Mouse (Mus musculus) neural tube, embryonic 11.5 days (tissue): ENCODE measurements at regions not wholly inside any gene's neighbourhood (a gene's known extent, or its start where the extent isn't known, plus 50 kb on each side); places are given as distances from the start of the nearest gene placed in this dataset.

Experiments
- ATAC-seq: fragments of 200-750 bp; cut with Nextera tagmentation; 2 replicates; pipeline ENCODE4 v1.8.0; 2017; ENCODE audit warnings: moderate number of reproducible peaks, mild to moderate bottlenecking, moderate TSS enrichment, moderate library complexity; ENCODE audit not compliant: insufficient read depth, low FRiP score, low TSS enrichment
- DNase-seq: peaks from one replicate; pipeline ENCODE4 v3.0.0-alpha.2; 2015; ENCODE audit warnings: low spot score
- H3K27ac ChIP-seq: fragments of 300-500 bp; sonication (generic); 2 replicates; pipeline ENCODE4 v1.5.1; 2014; ENCODE audit warnings: low read depth, mild to moderate bottlenecking, low read length
- H3K27me3 ChIP-seq: fragments of 300-500 bp; sonication (generic); 2 replicates; pipeline ENCODE4 v1.6.1; 2014; ENCODE audit warnings: mild to moderate bottlenecking, low read length, mixed read lengths; ENCODE audit not compliant: control insufficient read depth, insufficient read depth
- H3K36me3 ChIP-seq: fragments of 300-500 bp; sonication (generic); 2 replicates; pipeline ENCODE4 v1.6.1; 2014; ENCODE audit warnings: mild to moderate bottlenecking, low read length, moderate library complexity, mixed read lengths; ENCODE audit not compliant: control insufficient read depth, insufficient read depth
- H3K4me1 ChIP-seq: fragments of 300-500 bp; sonication (generic); 2 replicates; pipeline ENCODE4 v1.6.1; 2014; ENCODE audit warnings: low read length, mixed read lengths; ENCODE audit not compliant: control insufficient read depth, insufficient read depth
- H3K4me2 ChIP-seq: fragments of 300-500 bp; sonication (generic); 2 replicates; pipeline ENCODE4 v1.6.1; 2014; ENCODE audit warnings: low read depth, mild to moderate bottlenecking, moderate library complexity
- H3K4me3 ChIP-seq: fragments of 300-500 bp; sonication (generic); 2 replicates; pipeline ENCODE4 v1.5.1; 2014; ENCODE audit warnings: low read depth, low read length
- H3K9ac ChIP-seq: fragments of 300-500 bp; sonication (generic); 2 replicates; pipeline ENCODE4 v1.6.1; 2014; ENCODE audit warnings: mild to moderate bottlenecking, low read length
- H3K9me3 ChIP-seq: fragments of 300-500 bp; sonication (generic); 2 replicates; pipeline ENCODE4 v1.6.1; 2016; ENCODE audit warnings: low read length; ENCODE audit not compliant: control insufficient read depth
- WGBS: fragments of 180-500 bp; shearing (Covaris S2); extraction: QIAGEN DNeasy Blood & Tissue Kit; methylation state at CpG from one replicate; pipeline ENCODE4 v1.1.7; 2014; 5-methylcytosine and 5-hydroxymethylcytosine counted together

DNA sequence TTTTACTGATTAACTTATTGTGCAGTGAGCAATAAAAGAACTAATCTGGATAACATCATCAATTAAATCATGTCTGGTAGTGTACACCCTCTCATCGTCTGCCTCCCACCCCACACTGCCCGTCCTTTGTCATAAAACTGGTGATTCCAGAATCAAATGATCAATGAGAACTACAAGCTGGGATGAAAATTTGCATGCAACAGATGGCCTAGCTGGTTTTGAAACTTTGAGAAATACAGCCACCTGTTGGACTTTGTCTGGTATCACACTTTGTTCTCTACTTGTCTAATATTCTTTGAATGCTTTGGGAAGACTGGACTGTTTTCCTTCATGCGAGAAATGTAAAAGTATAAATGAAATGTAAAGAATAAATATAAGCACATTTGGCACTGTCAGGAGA is 126.8 kb upstream of the Dcbld2 start:
- DNase-seq (no peak), ATAC-seq (no peak)
- Histone ChIP-seq H3K9ac (no peak overlapping the region), H3K4me3 (no peak overlapping the region), H3K9me3 (no peaks in the 10 kb centered on the region), H3K36me3 (no peaks in the 10 kb centered on the region), H3K27me3 (no peaks in the 10 kb centered on the region), H3K27ac (no peak overlapping the region), H3K4me2 (no peak overlapping the region), H3K4me1 (no peaks in the 10 kb centered on the region)
- WGBS: 55% methylated on average over 3 of the region's 3 CpGs

DNA sequence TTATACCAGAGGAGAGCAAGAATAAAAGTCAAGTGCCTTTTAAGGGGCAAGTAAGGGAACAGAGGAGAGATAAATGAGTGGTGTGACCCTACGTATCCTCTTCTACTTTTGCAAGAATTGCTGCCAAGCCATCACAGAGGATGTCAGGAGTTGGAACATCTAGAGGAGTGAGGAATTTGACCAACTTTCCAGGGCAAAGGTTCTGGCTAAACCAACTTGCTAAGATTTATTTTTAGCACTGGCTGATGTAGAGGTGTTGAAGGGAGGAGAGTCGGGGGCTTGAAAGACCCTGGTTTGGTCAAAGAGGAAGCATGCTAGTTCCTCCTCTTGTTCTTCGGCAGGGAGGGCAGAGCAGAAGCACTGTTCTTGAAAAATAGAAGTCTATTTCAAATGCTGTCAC is 113.8 kb upstream of the Dcbld2 start:
- ATAC-seq: no peak
- H3K4me1 ChIP-seq: no peaks in the 10 kb centered on the region
- 91% methylated on average over 3 of the region's 3 CpGs for WGBS
- H3K4me2 ChIP-seq: no peak overlapping the region
- no peak overlapping the region for H3K27ac ChIP-seq
- no peak overlapping the region for H3K9ac ChIP-seq
- H3K4me3 ChIP-seq: no peak overlapping the region
- DNase-seq: no peak
- H3K36me3 ChIP-seq: no peaks in the 10 kb centered on the region
- H3K27me3 ChIP-seq: no peaks in the 10 kb centered on the region
- no peaks in the 10 kb centered on the region for H3K9me3 ChIP-seq

- Histone ChIP-seq H3K4me2 (no peak overlapping the region), H3K9me3 (no peaks in the 10 kb centered on the region), H3K4me3 (no peak overlapping the region), H3K36me3 (no peaks in the 10 kb centered on the region), H3K4me1 (no peaks in the 10 kb centered on the region), H3K27me3 (no peaks in the 10 kb centered on the region), H3K27ac (no peak overlapping the region), H3K9ac (no peak overlapping the region)
- no peak for DNase-seq
- ATAC-seq: no peak
- 89% methylated on average over 1 of the region's 1 CpGs for WGBS
Observed at GRCm38 (mm10) chr16:58295128-58295527, 113.1 kb upstream of the Dcbld2 start.

DNA sequence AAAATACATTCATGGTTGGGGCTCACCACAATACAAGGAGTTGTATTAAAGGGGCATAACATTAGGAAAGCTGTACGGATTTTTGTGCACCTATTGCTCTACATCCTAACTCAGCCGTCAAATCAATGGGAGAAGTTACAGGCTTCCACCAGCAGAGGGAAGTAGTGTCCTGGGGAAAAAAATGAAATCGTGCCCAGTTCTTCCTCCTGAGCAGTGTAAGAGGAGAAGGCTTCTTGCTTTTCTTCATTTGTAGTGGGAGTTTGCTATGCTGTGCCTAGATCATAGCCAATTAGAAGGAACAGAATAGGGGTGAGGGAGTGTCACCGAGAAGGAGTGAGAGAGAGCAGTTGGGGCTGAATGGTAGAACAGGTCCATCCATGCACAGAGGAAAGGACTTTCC is 108.7 kb upstream of the Dcbld2 start:
- WGBS: 20% methylated on average over 4 of the region's 4 CpGs
- Histone ChIP-seq H3K4me3 (no peak overlapping the region), H3K27me3 (no peaks in the 10 kb centered on the region), H3K36me3 (no peaks in the 10 kb centered on the region), H3K27ac (no peak overlapping the region), H3K4me1 (no peaks in the 10 kb centered on the region), H3K9ac (no peak overlapping the region), H3K9me3 (no peaks in the 10 kb centered on the region), H3K4me2 (no peak overlapping the region)
- DNase-seq (peak; percentile 59), ATAC-seq (peak; percentile 35; the same call in 1 of the 2 replicates)

DNA sequence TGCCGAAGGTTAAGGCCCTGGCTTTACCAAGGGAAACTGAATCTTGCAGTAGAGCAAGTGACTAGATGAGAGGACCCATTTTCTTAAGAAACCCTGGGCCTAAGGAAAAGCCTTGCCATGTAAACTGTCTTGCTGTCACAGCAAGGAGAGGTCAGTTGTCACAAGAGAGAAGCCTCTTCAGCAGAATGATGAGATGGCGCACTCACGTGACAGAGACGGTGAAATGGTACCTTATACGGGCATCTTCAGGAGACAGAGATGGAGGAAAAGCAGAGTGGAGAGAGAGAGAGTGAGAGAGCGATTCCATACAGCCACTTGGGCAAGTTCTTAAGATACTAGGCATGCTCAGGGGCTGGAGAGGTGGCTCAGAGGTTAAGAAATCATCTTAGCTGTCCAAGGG is 108.1 kb upstream of the Dcbld2 start:
- Histone ChIP-seq H3K27me3 (no peaks in the 10 kb centered on the region), H3K9me3 (no peaks in the 10 kb centered on the region), H3K27ac (no peak overlapping the region), H3K4me3 (no peak overlapping the region), H3K4me1 (no peaks in the 10 kb centered on the region), H3K36me3 (no peaks in the 10 kb centered on the region), H3K4me2 (no peak overlapping the region), H3K9ac (no peak overlapping the region)
- ATAC-seq (no peak), DNase-seq (no peak)
- 93% methylated on average over 6 of the region's 6 CpGs for WGBS

- peak; percentile 34 for DNase-seq
- WGBS: 28% methylated on average over 5 of the region's 5 CpGs
Observed at GRCm38 (mm10) chr16:58303555-58303954, 104.7 kb upstream of the Dcbld2 start.

GRCm38 (mm10) chr16:58316889-58317455 is 91.3 kb upstream of the Dcbld2 start:
- H3K36me3 ChIP-seq: no peaks in the 10 kb centered on the region
- 68% methylated on average over 6 of the region's 6 CpGs for WGBS
- H3K9me3 ChIP-seq: no peaks in the 10 kb centered on the region
- H3K27ac ChIP-seq: no peak overlapping the region
- peak; percentile 38; the same call in 1 of the 2 replicates for ATAC-seq
- no peak for DNase-seq
- H3K9ac ChIP-seq: no peak overlapping the region
- H3K27me3 ChIP-seq: no peaks in the 10 kb centered on the region
- no peak overlapping the region for H3K4me2 ChIP-seq
- H3K4me1 ChIP-seq: no peaks in the 10 kb centered on the region; the same call in 1 of the 2 replicates
- no peak overlapping the region for H3K4me3 ChIP-seq

More at GRCm38 (mm10) chr16:58303555-58303954, 104.7 kb upstream of the Dcbld2 start:
- Histone ChIP-seq H3K9ac (no peak overlapping the region), H3K4me1 (no peaks in the 10 kb centered on the region), H3K27ac (no peak overlapping the region), H3K9me3 (no peaks in the 10 kb centered on the region), H3K36me3 (no peaks in the 10 kb centered on the region), H3K4me2 (no peak overlapping the region), H3K4me3 (no peak overlapping the region), H3K27me3 (no peaks in the 10 kb centered on the region)
- ATAC-seq: peak; percentile 54; the same call in 1 of the 2 replicates

DNA sequence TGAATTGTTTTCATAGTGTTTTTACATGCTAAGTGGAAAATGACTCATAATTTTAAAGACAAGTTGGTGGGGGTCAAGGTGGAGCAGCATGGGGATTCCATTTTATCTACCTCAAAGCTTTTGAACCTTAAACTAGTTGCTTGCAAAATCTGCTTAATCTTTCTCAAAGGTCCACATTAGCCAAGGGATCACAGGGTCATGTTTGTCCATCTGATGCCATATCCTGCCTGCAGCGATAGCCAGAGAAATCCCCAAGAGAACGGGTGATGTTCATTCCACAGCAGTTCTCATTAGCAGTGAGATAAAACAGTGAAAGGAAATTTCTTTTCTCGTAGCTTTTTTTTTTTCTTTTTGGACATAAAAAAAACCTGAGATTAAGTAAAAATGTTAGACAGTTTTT is 77.2 kb upstream of the Dcbld2 start:
- no peak overlapping the region for H3K4me3 ChIP-seq
- no peaks in the 10 kb centered on the region for H3K36me3 ChIP-seq
- H3K9me3 ChIP-seq: no peaks in the 10 kb centered on the region
- H3K9ac ChIP-seq: no peak overlapping the region
- H3K4me1 ChIP-seq: no peaks in the 10 kb centered on the region
- no peak for DNase-seq
- whole genome bisulfite sequencing: 73% methylated on average over 3 of the region's 3 CpGs
- no peak for ATAC-seq
- H3K27me3 ChIP-seq: no peaks in the 10 kb centered on the region
- H3K27ac ChIP-seq: no peak overlapping the region
- no peak overlapping the region for H3K4me2 ChIP-seq

DNA sequence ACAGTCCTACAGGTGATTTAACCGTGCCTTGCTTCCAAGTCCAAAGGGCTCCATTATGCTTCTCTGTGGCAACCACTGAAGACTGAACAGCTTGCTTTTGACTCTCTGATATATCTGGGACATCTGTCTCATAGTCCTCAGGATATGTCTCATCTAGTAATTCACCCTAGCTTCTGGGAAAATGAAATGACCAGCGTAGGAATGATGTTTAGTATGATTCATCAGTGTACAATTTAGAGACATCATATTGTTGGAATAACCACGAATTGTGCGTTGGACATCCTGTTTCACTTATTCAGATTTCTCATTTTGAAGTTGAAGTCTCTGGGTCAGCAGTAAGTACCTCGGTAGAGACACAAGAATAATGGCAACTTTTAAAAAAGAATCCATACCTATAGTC is 64.3 kb upstream of the Dcbld2 start:
- Histone ChIP-seq H3K9me3 (no peaks in the 10 kb centered on the region), H3K4me2 (no peak overlapping the region), H3K36me3 (no peaks in the 10 kb centered on the region), H3K27me3 (no peaks in the 10 kb centered on the region), H3K4me3 (no peak overlapping the region), H3K27ac (no peak overlapping the region), H3K4me1 (no peaks in the 10 kb centered on the region), H3K9ac (no peak overlapping the region)
- no peak for ATAC-seq
- no peak for DNase-seq
- WGBS: 89% methylated on average over 5 of the region's 5 CpGs
